Mouse (Mus musculus) MEL (cell line): ENCODE measurements around the gene Gucd1. TPM values are rescaled to one million over a fixed set of nuclear protein-coding genes. Genes with fewer than 3 reads are reported as not detected.

Experiments used
- DNase-seq: peaks from one replicate; pipeline ENCODE4 v3.0.0; 2011; ENCODE audit warnings: low read depth, low spot score
- H3K27ac ChIP-seq: 2 replicates; pipeline ENCODE4 v1.5.1; 2012; ENCODE audit warnings: low read depth, mild to moderate bottlenecking, control low read depth, low read length, moderate library complexity; ENCODE audit not compliant: control insufficient read depth
- H3K27me3 ChIP-seq, 2 experiments: fragments of 150-350 bp in 1 of 2; sonication (generic) in 1 of 2; 2 replicates each; pipeline ENCODE4 v1.6.1; 2012; ENCODE audit warnings: low read length in 2 of 2, mild to moderate bottlenecking in 2 of 2, improper control_type of control experiment in 1 of 2, moderate library complexity in 1 of 2; ENCODE audit not compliant: insufficient read depth in 2 of 2, control insufficient read depth in 1 of 2
- H3K36me3 ChIP-seq, 2 experiments: 2 replicates each; pipeline ENCODE4 v1.6.1; 2012 to 2014; ENCODE audit warnings: low read length in 2 of 2, improper control_type of control experiment in 1 of 2, inconsistent platforms in 1 of 2, mild to moderate bottlenecking in 1 of 2; ENCODE audit not compliant: insufficient read depth in 2 of 2, control insufficient read depth in 1 of 2
- H3K4me1 ChIP-seq, 2 experiments: fragments of 150-350 bp in 1 of 2; sonication (generic) in 1 of 2; 2 replicates each; pipeline ENCODE4 v1.6.1; 2012; ENCODE audit warnings: low read length in 2 of 2, improper control_type of control experiment in 1 of 2, mild to moderate bottlenecking in 1 of 2; ENCODE audit not compliant: insufficient read depth in 2 of 2, control insufficient read depth in 1 of 2
- H3K4me3 ChIP-seq, 2 experiments: fragments of 150-350 bp in 1 of 2; sonication (generic) in 1 of 2; 2 replicates each; pipeline ENCODE4 v1.5.1; 2012; ENCODE audit warnings: low read depth in 2 of 2, low read length in 2 of 2, mild to moderate bottlenecking in 2 of 2, moderate library complexity in 2 of 2, control low read depth in 1 of 2, improper control_type of control experiment in 1 of 2; ENCODE audit not compliant: control insufficient read depth in 1 of 2, insufficient read depth in 1 of 2
- H3K79me2 ChIP-seq: 2 replicates; pipeline ENCODE4 v1.6.1; 2012; ENCODE audit warnings: mild to moderate bottlenecking, low read length, moderate library complexity; ENCODE audit not compliant: control insufficient read depth, poor library complexity, insufficient read depth
- H3K9ac ChIP-seq: 2 replicates; pipeline ENCODE4 v1.6.1; 2012; ENCODE audit warnings: low read depth, mild to moderate bottlenecking, control low read depth, low read length, moderate library complexity; ENCODE audit not compliant: control insufficient read depth, poor library complexity, severe bottlenecking
- H3K9me3 ChIP-seq: fragments of 150-350 bp; sonication (generic); replicated peaks from 2 replicates; pipeline ENCODE4 v1.6.1; 2012; ENCODE audit warnings: mild to moderate bottlenecking, low read length, improper control_type of control experiment, moderate library complexity; ENCODE audit not compliant: insufficient read depth
- BHLHE40 ChIP-seq: IDR thresholded peaks from 2 replicates; pipeline ENCODE4 v1.6.1; 2012; ENCODE audit warnings: low read depth, mild to moderate bottlenecking, inconsistent platforms, low read length, improper control_type of control experiment, borderline replicate concordance
- CHD1 ChIP-seq: IDR thresholded peaks from 2 replicates; pipeline ENCODE4 v1.6.1; 2012; ENCODE audit warnings: low read depth, mild to moderate bottlenecking, inconsistent platforms, low read length, improper control_type of control experiment
- CHD2 ChIP-seq: IDR thresholded peaks from 2 replicates; pipeline ENCODE4 v1.6.1; 2011; ENCODE audit warnings: low read length, improper control_type of control experiment
- CTCF ChIP-seq, 3 experiments: IDR thresholded peaks in 2 of 3; conservative IDR thresholded peaks in 1 of 3; 2 replicates each; pipeline ENCODE4 v1.5.1; 2011 to 2012; ENCODE audit warnings: low read length in 3 of 3, low read depth in 2 of 3, mild to moderate bottlenecking in 2 of 3, improper control_type of control experiment in 1 of 3, inconsistent platforms in 1 of 3, mixed read lengths in 1 of 3, moderate library complexity in 1 of 3; ENCODE audit not compliant: control insufficient read depth in 1 of 3, insufficient read depth in 1 of 3, poor library complexity in 1 of 3, severe bottlenecking in 1 of 3
- EP300 ChIP-seq, 2 experiments: IDR thresholded peaks; 2 replicates each; pipeline ENCODE4 v1.6.1; 2011; ENCODE audit warnings: improper control_type of control experiment in 2 of 2, low read length in 2 of 2, low read depth in 1 of 2, mild to moderate bottlenecking in 1 of 2
- ETS1 ChIP-seq: IDR thresholded peaks from 2 replicates; pipeline ENCODE4 v1.6.1; 2012; ENCODE audit warnings: low read depth, mild to moderate bottlenecking, inconsistent platforms, low read length, improper control_type of control experiment, moderate library complexity
- GATA1 ChIP-seq: IDR thresholded peaks from 2 replicates; pipeline ENCODE4 v1.6.1; 2011; ENCODE audit warnings: low read depth, low read length, improper control_type of control experiment
- HCFC1 ChIP-seq: IDR thresholded peaks from 2 replicates; pipeline ENCODE4 v1.6.1; 2012; ENCODE audit warnings: low read depth, mild to moderate bottlenecking, inconsistent platforms, low read length, improper control_type of control experiment, moderate library complexity
- KAT2A ChIP-seq: conservative IDR thresholded peaks from 2 replicates; pipeline ENCODE4 v1.6.1; 2012; ENCODE audit warnings: low read depth, low read length, improper control_type of control experiment, inconsistent platforms
- NELFE ChIP-seq: IDR thresholded peaks from 2 replicates; pipeline ENCODE4 v1.6.1; 2011; ENCODE audit warnings: low read depth, low read length, improper control_type of control experiment
- NRF1 ChIP-seq: IDR thresholded peaks from 2 replicates; pipeline ENCODE4 v1.6.1; 2014; ENCODE audit warnings: low read depth, mild to moderate bottlenecking, inconsistent platforms, low read length, improper control_type of control experiment, moderate library complexity; ENCODE audit not compliant: poor library complexity, insufficient read depth, severe bottlenecking
- POLR2A ChIP-seq, 2 experiments: IDR thresholded peaks; 2 replicates each; pipeline ENCODE4 v1.6.1; 2011 to 2012; ENCODE audit warnings: low read length in 2 of 2, mild to moderate bottlenecking in 2 of 2, control low read depth in 1 of 2, improper control_type of control experiment in 1 of 2, low read depth in 1 of 2, moderate library complexity in 1 of 2; ENCODE audit not compliant: control insufficient read depth in 1 of 2, insufficient read depth in 1 of 2, poor library complexity in 1 of 2
- RAD21 ChIP-seq: IDR thresholded peaks from 2 replicates; pipeline ENCODE4 v1.6.1; 2011; ENCODE audit warnings: mild to moderate bottlenecking, low read depth, low read length, improper control_type of control experiment
- SMC3 ChIP-seq: IDR thresholded peaks from 2 replicates; pipeline ENCODE4 v1.6.1; 2011; ENCODE audit warnings: low read depth, low read length, improper control_type of control experiment
- TAL1 ChIP-seq: IDR thresholded peaks from 2 replicates; pipeline ENCODE4 v1.6.1; 2012; ENCODE audit warnings: mild to moderate bottlenecking, inconsistent platforms, low read length, moderate library complexity, mixed read lengths
- TBP ChIP-seq: IDR thresholded peaks from 2 replicates; pipeline ENCODE4 v1.8.0; 2011; ENCODE audit warnings: low read depth, low read length, improper control_type of control experiment
- UBTF ChIP-seq: IDR thresholded peaks from 2 replicates; pipeline ENCODE4 v1.6.1; 2012; ENCODE audit warnings: low read depth, mild to moderate bottlenecking, inconsistent platforms, low read length, improper control_type of control experiment, moderate library complexity, borderline replicate concordance; ENCODE audit not compliant: insufficient read depth
- ZC3H11A ChIP-seq: IDR thresholded peaks from 2 replicates; pipeline ENCODE4 v1.6.1; 2012; ENCODE audit warnings: low read depth, mild to moderate bottlenecking, inconsistent platforms, low read length, improper control_type of control experiment
- ZKSCAN1 ChIP-seq: IDR thresholded peaks from 2 replicates; pipeline ENCODE4 v1.6.1; 2012; ENCODE audit warnings: low read depth, mild to moderate bottlenecking, inconsistent platforms, low read length, improper control_type of control experiment, moderate library complexity
- ZNF384 ChIP-seq: IDR thresholded peaks from 2 replicates; pipeline ENCODE4 v1.6.1; 2012; ENCODE audit warnings: low read depth, mild to moderate bottlenecking, inconsistent platforms, low read length, improper control_type of control experiment
- polyA plus RNA-seq, 2 experiments: library from polyadenylated mRNA; stranded (reverse) in 1 of 2; unstranded in 1 of 2; fragments of >175 nt in 1 of 2; fragments of >200 nt in 1 of 2; gene quantifications; 2 replicates each; pipeline versions ENCODE4 v1.2.1 to v1.2.4; 2012; ENCODE audit warnings: low replicate concordance in 2 of 2, low read depth in 1 of 2; ENCODE audit not compliant: insufficient read length in 2 of 2, insufficient read depth in 1 of 2, missing spikeins in 1 of 2
- total RNA-seq: library from RNA; depleted of rRNA; stranded (reverse); fragments of 300-350 nt; gene quantifications from 2 replicates; pipeline ENCODE4 v1.2.3, GENCODE M21; 2012

Gene Gucd1
- total and polyA plus RNA-seq, 3 experiments: 18.7 to 30.7 TPM; not detected in 1

DNA sequence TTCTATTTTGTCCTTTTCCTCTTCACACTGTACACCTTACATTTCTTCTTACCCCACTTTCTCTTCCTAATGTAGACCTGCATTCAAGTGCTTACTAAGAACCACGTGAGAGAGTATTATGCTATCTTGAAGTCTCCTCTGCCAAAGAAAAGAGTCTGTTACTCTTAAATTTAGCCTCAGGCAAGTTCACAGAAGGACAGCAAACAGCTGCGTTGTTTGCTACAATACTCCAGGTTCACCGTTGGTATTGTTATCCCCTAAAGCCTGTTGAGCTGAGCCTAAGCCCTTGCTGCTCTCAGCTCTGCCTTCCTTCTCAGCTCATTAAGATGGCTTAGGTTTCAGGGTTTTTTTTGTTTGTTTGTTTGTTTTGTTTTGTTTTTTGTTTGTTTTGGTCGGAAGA lies 99.0 kb downstream of the Gucd1 start:
- TF ChIP-seq ZNF384 (no peak), NRF1 (no peak), CHD2 (no peak), GATA1 (no peak), KAT2A (no peak), POLR2A (IDR thresholded peaks at IDR 0.05; ENCODE audit: control insufficient read depth in 1 of 2, insufficient read depth in 1 of 2, low read depth in 1 of 2, low read length in 2 of 2, poor library complexity in 1 of 2) (no peak), EP300 (IDR thresholded peaks at IDR 0.05; ENCODE audit: low read depth in 1 of 2, low read length in 2 of 2) (no peak), ZKSCAN1 (no peak), TBP (no peak), ZC3H11A (no peak), TAL1 (no peak)
- TF ChIP-seq, all 39 proteins: peak for 0
- Histone ChIP-seq H3K79me2 (no peaks in the 10 kb centered on the region), H3K4me1 (peaks cover 0 to 3% of the 10 kb centered on the region in 2 experiments; a peak in 1 of 4 replicates), H3K9ac (no peak overlapping the region), H3K27me3 (no peaks in the 10 kb centered on the region), H3K36me3 (no peaks in the 10 kb centered on the region), H3K9me3 (no peaks in the 10 kb centered on the region), H3K4me3 (no peak overlapping the region), H3K27ac (no peak overlapping the region)
- DNase-seq: no peak

DNA sequence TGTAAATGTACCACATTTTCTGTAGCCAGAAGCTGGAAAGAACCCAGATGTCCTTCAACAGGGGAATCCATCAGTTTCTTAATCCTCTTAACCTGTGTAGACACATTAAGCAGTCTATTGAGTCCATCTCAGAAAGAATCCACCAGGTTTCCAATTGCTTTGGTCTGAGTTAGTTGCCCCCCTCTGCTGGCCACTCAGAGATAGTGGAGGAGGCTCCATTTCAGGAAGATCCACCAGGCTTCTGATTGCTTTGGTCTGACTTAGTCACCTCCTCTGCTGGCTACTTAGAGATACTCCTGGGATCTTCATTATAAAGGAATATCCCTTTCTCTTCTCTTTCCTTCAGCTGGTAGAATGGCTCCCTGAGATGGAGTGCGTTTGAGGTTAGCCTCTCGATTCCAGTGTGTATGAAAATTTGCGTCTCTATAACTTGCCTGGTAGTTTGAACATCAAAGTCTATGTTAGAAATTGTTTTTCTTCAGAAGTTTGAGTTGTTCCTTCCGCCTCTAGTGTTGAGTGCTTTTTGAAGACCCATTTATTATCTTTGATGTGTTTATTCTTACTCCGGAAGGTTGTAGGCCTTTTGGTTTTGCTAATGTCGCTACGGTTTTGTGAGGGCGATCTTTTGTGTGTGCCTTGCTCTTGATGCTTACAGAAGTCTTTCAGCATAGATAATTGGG lies 100.3 kb downstream of the Gucd1 start:
- no peak for TF ChIP-seq ETS1
- TF ChIP-seq RAD21: peak; percentile 22
- no peak for TF ChIP-seq TAL1
- TF ChIP-seq HCFC1: no peak
- no peak for TF ChIP-seq CHD1
- peak; percentile 40 for TF ChIP-seq SMC3
- no peak for TF ChIP-seq NELFE
- peak in 2 of 3 experiments; percentile 5 to 32; a peak in 2 of 6 replicates for TF ChIP-seq CTCF (IDR thresholded peaks at IDR 0.05 in 2 of 3, conservative IDR thresholded peaks at IDR 0.05 in 1 of 3; ENCODE audit: control insufficient read depth in 1 of 3, insufficient read depth in 1 of 3, low read depth in 2 of 3, low read length in 3 of 3, poor library complexity in 1 of 3, severe bottlenecking in 1 of 3)
- peak; percentile 27; the same call in 1 of the 2 replicates for TF ChIP-seq ZC3H11A
- TF ChIP-seq BHLHE40: no peak
- no peak for TF ChIP-seq UBTF
- H3K9me3 ChIP-seq: no peaks in the 10 kb centered on the region
- DNase-seq: peak; percentile 14

More for the DNA sequence above, 100.3 kb downstream of the Gucd1 start:
- Histone ChIP-seq H3K9ac (no peak overlapping the region), H3K36me3 (no peaks in the 10 kb centered on the region), H3K79me2 (no peaks in the 10 kb centered on the region), H3K4me3 (no peak overlapping the region), H3K4me1 (peaks cover 0 to 3% of the 10 kb centered on the region in 2 experiments; a peak in 1 of 4 replicates), H3K27ac (no peak overlapping the region), H3K27me3 (no peaks in the 10 kb centered on the region)
